Mouse (Mus musculus) CH12.LX (cell line): ENCODE data around the gene Rabggta.

Experiments
- CHD1 ChIP-seq: IDR thresholded peaks from 2 replicates; pipeline ENCODE4 v1.6.1; 2012; ENCODE audit warnings: low read depth, low read length, improper control_type of control experiment, inconsistent platforms
- CTCF ChIP-seq, 2 experiments: IDR thresholded peaks in 1 of 2; conservative IDR thresholded peaks in 1 of 2; 2 replicates each; pipeline ENCODE4 v1.5.1; 2011 to 2012; ENCODE audit warnings: low read depth in 2 of 2, low read length in 2 of 2, improper control_type of control experiment in 1 of 2, inconsistent platforms in 1 of 2, mild to moderate bottlenecking in 1 of 2, moderate library complexity in 1 of 2
- E2F4 ChIP-seq: IDR thresholded peaks from 2 replicates; pipeline ENCODE4 v1.6.1; 2011; ENCODE audit warnings: low read depth, low read length, improper control_type of control experiment; ENCODE audit not compliant: insufficient replicate concordance
- EP300 ChIP-seq: IDR thresholded peaks from 2 replicates; pipeline ENCODE4 v1.6.1; 2011; ENCODE audit warnings: low read length, improper control_type of control experiment
- POLR2A ChIP-seq: IDR thresholded peaks from 2 replicates; pipeline ENCODE4 v1.6.1; 2011; ENCODE audit warnings: low read depth, mild to moderate bottlenecking, improper control_type of control experiment, low read length
- TBP ChIP-seq: conservative IDR thresholded peaks from 2 replicates; pipeline ENCODE4 v1.6.1; 2011; ENCODE audit warnings: low read depth, low read length, improper control_type of control experiment

DNA sequence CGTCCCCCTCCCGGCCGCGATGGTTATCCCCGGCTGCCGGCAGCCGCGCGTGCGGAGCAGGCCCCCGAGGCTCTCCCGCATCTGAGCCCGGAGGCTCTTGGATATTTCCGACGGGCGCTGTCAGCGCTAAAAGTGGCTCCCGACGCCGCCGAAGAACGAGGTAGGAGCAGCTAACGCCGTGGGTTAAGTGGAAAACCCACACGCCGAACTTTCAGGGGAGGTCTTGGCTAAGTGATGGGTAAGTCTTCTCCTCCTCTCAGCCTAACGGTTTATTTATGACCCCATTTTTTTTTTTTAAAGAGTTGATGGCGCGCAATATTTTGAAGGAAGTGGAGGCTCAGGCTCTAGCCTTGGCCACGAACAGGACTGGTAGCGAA, 23.8 kb upstream of the Rabggta start:
- no peak for TF ChIP-seq E2F4
- no peak for TF ChIP-seq TBP
- TF ChIP-seq EP300 = no peak
- TF ChIP-seq CTCF (conservative IDR thresholded peaks at IDR 0.05 in 1 of 2, IDR thresholded peaks at IDR 0.05 in 1 of 2; ENCODE audit: low read depth in 2 of 2, low read length in 2 of 2) = no peak
- no peak for TF ChIP-seq POLR2A
- no peak for TF ChIP-seq CHD1
